Mouse (Mus musculus) embryonic facial prominence, embryonic 14.5 days (tissue): ENCODE measurements around the gene Lin37. TPM values are rescaled to one million over a fixed set of nuclear protein-coding genes. Genes with fewer than 3 reads are reported as not detected.
A peak's percentile ranks its signal among the peaks of the same experiment; 100 is the strongest.

Experiments used
- ATAC-seq: fragments of 200-750 bp; cut with Nextera tagmentation; 2 replicates; pipeline ENCODE4 v1.8.0; 2017; ENCODE audit warnings: low read depth, moderate number of reproducible peaks, moderate TSS enrichment
- DNase-seq: peaks from one replicate; pipeline ENCODE4 v3.0.0-alpha.2; 2015; ENCODE audit warnings: low spot score
- H3K27ac ChIP-seq: fragments of 300-500 bp; sonication (generic); replicated peaks from 2 replicates; pipeline ENCODE4 v1.5.1; 2014; ENCODE audit warnings: low read depth, mild to moderate bottlenecking, low read length, moderate library complexity
- H3K27me3 ChIP-seq: fragments of 300-500 bp; sonication (generic); replicated peaks from 2 replicates; pipeline ENCODE4 v1.6.1; 2014; ENCODE audit warnings: low read length; ENCODE audit not compliant: control insufficient read depth, insufficient read depth
- H3K36me3 ChIP-seq: fragments of 300-500 bp; sonication (generic); 2 replicates; pipeline ENCODE4 v1.6.1; 2014; ENCODE audit warnings: low read length, mixed read lengths; ENCODE audit not compliant: control insufficient read depth, insufficient read depth
- H3K4me1 ChIP-seq: fragments of 300-500 bp; sonication (generic); 2 replicates; pipeline ENCODE4 v1.6.1; 2014; ENCODE audit warnings: antibody characterized with exemption, low read length; ENCODE audit not compliant: control insufficient read depth, insufficient read depth
- H3K4me2 ChIP-seq: fragments of 300-500 bp; sonication (generic); 2 replicates; pipeline ENCODE4 v1.6.1; 2014; ENCODE audit warnings: low read depth, mild to moderate bottlenecking, low read length, moderate library complexity, mixed read lengths
- H3K4me3 ChIP-seq: fragments of 300-500 bp; sonication (generic); 2 replicates; pipeline ENCODE4 v1.5.1; 2014; ENCODE audit warnings: low read depth, mild to moderate bottlenecking, low read length
- H3K9ac ChIP-seq: fragments of 300-500 bp; sonication (generic); 2 replicates; pipeline ENCODE4 v1.6.1; 2014; ENCODE audit warnings: low read depth, mild to moderate bottlenecking, low read length, moderate library complexity, mixed read lengths
- H3K9me3 ChIP-seq: fragments of 300-500 bp; sonication (generic); 2 replicates; pipeline ENCODE4 v1.6.1; 2016; ENCODE audit warnings: low read length; ENCODE audit not compliant: control insufficient read depth
- WGBS: fragments of 180-500 bp; shearing (Covaris S2); extraction: QIAGEN DNeasy Blood & Tissue Kit; methylation state at CpG from one replicate; pipeline ENCODE4 v1.1.7; 2014; 5-methylcytosine and 5-hydroxymethylcytosine counted together
- polyA plus RNA-seq: library from polyadenylated mRNA; unstranded; fragments of >200 nt; fragmentation: Nextera tagmentation; extraction: Ambion mirVana; gene quantifications from 2 replicates; pipeline ENCODE4 v1.2.1, GENCODE M21; 2014

Gene Lin37
- polyA plus RNA-seq, 1 experiment from 2014 or later = 45.7 TPM

- 14% methylated on average over 12 of the region's 12 CpGs for WGBS
- H3K36me3 ChIP-seq = peaks cover 37% of the 10 kb centered on the region
- no peaks in the 10 kb centered on the region for H3K27me3 ChIP-seq
These were observed 789 bp downstream of the Lin37 start for GRCm38 (mm10) chr7:30558656-30559442.

DNA sequence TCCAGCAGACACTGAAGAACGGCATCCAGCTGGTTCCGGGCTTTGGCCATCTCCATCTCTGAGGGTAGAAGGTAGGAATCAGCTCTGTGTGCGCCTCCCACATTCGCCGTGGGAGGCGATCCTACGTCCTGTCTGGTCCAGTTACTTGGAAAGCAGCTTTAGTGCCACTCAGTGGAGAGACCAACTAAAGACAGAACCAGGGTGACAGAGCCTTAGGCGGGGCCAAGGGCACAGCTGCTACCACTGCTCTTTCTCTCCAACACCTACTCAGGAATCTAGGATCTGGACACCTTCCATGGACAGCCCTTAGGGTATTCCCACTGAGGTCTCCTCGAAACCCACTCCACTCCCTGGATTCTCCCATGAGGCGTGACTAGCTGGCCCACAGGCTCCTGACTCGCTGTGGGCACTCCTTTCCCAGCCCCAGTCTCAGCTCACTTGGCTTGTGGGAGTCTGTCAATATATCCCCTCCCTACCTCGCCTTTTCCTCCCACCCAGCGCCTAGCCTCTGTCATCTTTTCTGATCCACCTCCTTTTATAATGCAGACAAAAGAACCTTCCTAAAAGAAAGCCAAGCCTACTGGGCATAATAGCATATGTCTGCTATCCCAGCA lies 1.6 kb downstream of the Lin37 start:
- Histone ChIP-seq H3K4me2 (peak overlapping the region; percentile 83), H3K4me1 (peaks cover 21% of the 10 kb centered on the region), H3K9me3 (no peaks in the 10 kb centered on the region), H3K36me3 (peaks cover 37% of the 10 kb centered on the region), H3K9ac (peak overlapping the region; percentile 71; the same call in 1 of the 2 replicates), H3K27ac (no peak overlapping the region), H3K4me3 (peak overlapping the region; percentile 75; the same call in 1 of the 2 replicates), H3K27me3 (no peaks in the 10 kb centered on the region)
- no peak for ATAC-seq
- WGBS = 92% methylated on average over 13 of the region's 13 CpGs
- no peak for DNase-seq

More at GRCm38 (mm10) chr7:30558656-30559442, 789 bp downstream of the Lin37 start:
- Histone ChIP-seq H3K4me2 (peak overlapping the region; percentile 83), H3K4me3 (peak overlapping the region; percentile 75), H3K4me1 (peaks cover 13% of the 10 kb centered on the region), H3K27ac (no peak overlapping the region), H3K9ac (peak overlapping the region; percentile 71), H3K9me3 (no peaks in the 10 kb centered on the region)
- no peak for ATAC-seq
- no peak for DNase-seq

DNA sequence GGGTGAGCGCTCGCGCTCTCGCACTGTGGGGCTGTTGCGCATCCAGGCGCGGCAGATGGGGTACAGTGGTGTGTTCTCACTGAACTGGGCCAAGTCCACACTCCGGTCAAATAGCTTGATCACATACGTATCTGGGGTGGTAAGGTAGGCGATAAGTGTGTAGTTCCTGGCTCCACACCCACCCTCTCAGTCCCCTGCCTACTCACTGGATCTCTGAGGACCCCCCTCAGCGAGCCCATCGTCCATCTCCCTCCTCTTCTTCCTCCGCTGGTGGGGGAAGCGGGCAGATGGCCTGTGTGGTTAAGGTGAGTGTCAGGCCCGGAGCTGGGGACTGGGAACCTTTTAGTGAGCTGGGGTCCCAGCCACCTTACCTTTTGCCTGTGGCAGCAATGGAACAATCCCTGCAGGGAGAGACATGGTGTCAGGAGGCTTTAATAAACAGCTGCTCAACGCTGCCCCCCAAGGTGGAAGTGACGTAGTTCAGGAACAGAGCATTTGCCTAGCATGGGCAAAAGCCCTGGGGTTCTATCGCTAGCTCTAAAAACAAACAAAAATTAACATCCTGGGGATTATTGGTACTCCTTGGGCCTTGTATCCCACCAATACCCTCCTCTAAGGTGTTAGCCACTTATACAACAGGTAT lies 2.6 kb downstream of the Lin37 start:
- Histone ChIP-seq H3K4me3 (no peak overlapping the region), H3K27me3 (no peaks in the 10 kb centered on the region), H3K27ac (no peak overlapping the region), H3K9me3 (no peaks in the 10 kb centered on the region), H3K4me1 (peaks cover 24% of the 10 kb centered on the region), H3K36me3 (peaks cover 37% of the 10 kb centered on the region), H3K4me2 (no peak overlapping the region), H3K9ac (no peak overlapping the region)
- 94% methylated on average over 18 of the region's 18 CpGs for WGBS
- DNase-seq (no peak), ATAC-seq (no peak)

- H3K4me2 ChIP-seq = peak overlapping the region; percentile 95
- 87% methylated on average over 22 of the region's 22 CpGs for WGBS
These were observed 5.6 kb downstream of the Lin37 start for GRCm38 (mm10) chr7:30553810-30554584.

GRCm38 (mm10) chr7:30553021-30553589 lies 6.5 kb downstream of the Lin37 start:
- Histone ChIP-seq H3K4me2 (peak overlapping the region; percentile 95), H3K27me3 (no peaks in the 10 kb centered on the region), H3K36me3 (peaks cover 49% of the 10 kb centered on the region), H3K4me3 (peak overlapping the region; percentile 65), H3K27ac (peak overlapping the region; percentile 98), H3K4me1 (peaks cover 12% of the 10 kb centered on the region), H3K9me3 (no peaks in the 10 kb centered on the region), H3K9ac (peak overlapping the region; percentile 76)
- 5% methylated on average over 23 of the region's 23 CpGs for WGBS
- peak; percentile 54 for DNase-seq
- ATAC-seq = no peak

More at GRCm38 (mm10) chr7:30553810-30554584, 5.6 kb downstream of the Lin37 start:
- Histone ChIP-seq H3K36me3 (peaks cover 41% of the 10 kb centered on the region), H3K4me3 (peak overlapping the region; percentile 65), H3K9me3 (no peaks in the 10 kb centered on the region), H3K9ac (peak overlapping the region; percentile 76), H3K27me3 (no peaks in the 10 kb centered on the region), H3K4me1 (peaks cover 21% of the 10 kb centered on the region), H3K27ac (peak overlapping the region; percentile 98; the same call in 1 of the 2 replicates)
- no peak for DNase-seq
- ATAC-seq = no peak

DNA sequence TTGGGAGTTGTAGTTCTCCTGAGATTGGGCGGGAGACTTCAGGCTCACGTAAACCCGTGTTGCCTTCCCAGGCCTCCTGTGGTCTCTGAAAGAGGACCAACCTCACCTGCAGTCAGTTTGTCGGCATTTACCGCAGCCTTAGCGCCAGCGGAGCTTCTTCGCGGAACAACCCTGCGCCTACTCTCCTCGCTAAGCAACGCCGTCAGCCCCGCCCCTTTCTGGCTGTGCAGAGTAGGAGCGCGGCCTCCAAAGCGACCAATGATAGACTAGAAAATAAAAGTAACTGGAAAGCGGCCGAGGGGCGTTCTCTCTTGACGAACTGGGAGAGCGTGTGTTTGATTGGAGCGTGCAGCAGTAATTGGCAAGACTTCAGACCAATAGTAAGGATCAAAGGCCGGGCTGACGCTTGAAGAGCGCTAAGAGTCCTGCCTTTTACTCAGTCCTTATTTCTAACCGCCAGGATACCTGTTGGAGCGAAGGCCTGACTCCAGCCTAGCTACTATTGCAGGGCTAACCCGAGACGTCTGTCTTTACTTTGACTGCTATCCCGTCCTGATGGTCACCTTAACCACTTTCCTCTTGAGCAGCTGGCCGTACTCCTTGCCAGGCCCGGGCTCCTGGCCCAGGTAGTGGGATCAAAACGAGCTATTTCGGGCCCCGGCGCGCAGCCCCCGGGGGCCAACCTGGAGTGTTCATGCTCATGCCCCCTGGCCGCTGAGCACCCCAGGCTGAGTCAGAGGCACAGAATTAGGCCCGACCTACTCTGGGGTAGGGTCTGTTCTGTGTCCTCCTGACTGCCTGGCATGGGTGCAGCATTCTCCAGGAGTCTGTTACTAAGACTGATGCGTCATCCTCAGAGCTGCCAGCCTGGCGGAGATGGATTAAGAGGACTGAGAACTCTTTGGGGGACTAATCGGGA lies 7.3 kb downstream of the Lin37 start, which contains the start of the genes Hspb6 and Proser3:
TSS of gene Hspb6 (plus strand) at position 77 of the 919 bp plus-strand sequence.
TSS of gene Proser3 (minus strand) at position 198 of the 919 bp plus-strand sequence.
- no peaks in the 10 kb centered on the region for H3K9me3 ChIP-seq
- ATAC-seq = peak; percentile 97
- no peaks in the 10 kb centered on the region for H3K27me3 ChIP-seq
- peak within 1 kb of the TSS; percentile 65 for H3K4me3 ChIP-seq
- peak within 1 kb of the TSS; percentile 98 for H3K27ac ChIP-seq
- WGBS = under 1% methylated on average over 44 of the region's 44 CpGs
- DNase-seq = peak; percentile 100
- H3K4me1 ChIP-seq = peaks cover 11% of the 10 kb centered on the region
- peaks cover 49% of the 10 kb centered on the region for H3K36me3 ChIP-seq
- H3K4me2 ChIP-seq = peak within 1 kb of the TSS; percentile 95
- peak within 1 kb of the TSS; percentile 76 for H3K9ac ChIP-seq

DNA sequence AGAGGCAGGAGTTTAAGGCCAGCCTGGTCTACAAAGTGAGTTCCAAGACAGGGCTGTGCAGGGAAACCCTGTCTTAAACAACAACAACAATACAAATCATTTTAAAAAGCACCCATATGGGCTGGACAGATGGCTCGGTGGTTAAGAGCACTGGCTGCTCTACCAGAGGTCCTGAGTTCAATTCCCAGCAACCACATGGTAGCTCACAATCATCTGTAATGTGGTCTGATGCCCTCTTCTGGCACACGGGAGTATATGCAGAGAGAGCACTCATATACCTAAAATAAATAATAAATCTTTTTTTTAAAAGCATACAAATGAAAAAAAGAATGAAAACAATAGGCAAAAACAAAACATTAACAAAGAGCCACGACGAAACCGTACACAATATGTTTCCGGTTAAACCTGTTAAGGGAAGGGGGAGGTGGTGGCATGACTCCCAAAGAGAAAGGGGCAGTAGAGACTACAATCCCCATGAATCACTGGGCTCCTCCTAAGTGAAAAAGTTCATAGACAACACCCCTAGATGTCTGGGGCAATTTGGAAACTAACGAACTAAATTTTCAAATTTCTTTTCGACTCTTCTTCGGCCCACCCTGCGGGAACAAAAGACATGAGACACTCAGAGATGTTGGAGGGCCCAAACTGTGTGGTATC lies 8.1 kb downstream of the Lin37 start:
- Histone ChIP-seq H3K9ac (peak overlapping the region; percentile 76), H3K36me3 (peaks cover 46% of the 10 kb centered on the region), H3K27ac (peak overlapping the region; percentile 98), H3K4me1 (peaks cover 11% of the 10 kb centered on the region), H3K9me3 (no peaks in the 10 kb centered on the region), H3K4me3 (peak overlapping the region; percentile 65), H3K4me2 (peak overlapping the region; percentile 95), H3K27me3 (no peaks in the 10 kb centered on the region)
- peak; percentile 91 for DNase-seq
- 3% methylated on average over 10 of the region's 10 CpGs for WGBS
- peak; percentile 74 for ATAC-seq
